Mouse (Mus musculus) embryonic facial prominence, embryonic 12.5 days (tissue): ENCODE results near the gene Papss1. TPM values are rescaled to one million over a fixed set of nuclear protein-coding genes. Genes with fewer than 3 reads are reported as not detected.

Experiments
- ATAC-seq: fragments of 200-750 bp; cut with Nextera tagmentation; 2 replicates; pipeline ENCODE4 v1.8.0; 2017; ENCODE audit not compliant: insufficient number of reproducible peaks, insufficient read depth, low FRiP score, low TSS enrichment
- H3K27ac ChIP-seq: fragments of 300-500 bp; sonication (generic); 2 replicates; pipeline ENCODE4 v1.5.1; 2016; ENCODE audit warnings: mild to moderate bottlenecking
- H3K27me3 ChIP-seq: fragments of 300-500 bp; sonication (generic); 2 replicates; pipeline ENCODE4 v1.6.1; 2016; ENCODE audit warnings: mild to moderate bottlenecking, moderate library complexity
- H3K36me3 ChIP-seq: fragments of 300-500 bp; sonication (generic); 2 replicates; pipeline ENCODE4 v1.6.1; 2016; ENCODE audit warnings: mild to moderate bottlenecking
- H3K4me1 ChIP-seq: fragments of 300-500 bp; sonication (generic); 2 replicates; pipeline ENCODE4 v1.6.1; 2016
- H3K4me2 ChIP-seq: fragments of 300-500 bp; sonication (generic); replicated peaks from 2 replicates; pipeline ENCODE4 v1.6.1; 2016; ENCODE audit warnings: mild to moderate bottlenecking, moderate library complexity
- H3K4me3 ChIP-seq: fragments of 300-500 bp; sonication (generic); 2 replicates; pipeline ENCODE4 v1.5.1; 2016; ENCODE audit warnings: mild to moderate bottlenecking
- H3K9ac ChIP-seq: fragments of 300-500 bp; sonication (generic); 2 replicates; pipeline ENCODE4 v1.6.1; 2016; ENCODE audit warnings: mild to moderate bottlenecking, moderate library complexity
- H3K9me3 ChIP-seq: fragments of 300-500 bp; sonication (generic); 2 replicates; pipeline ENCODE4 v1.6.1; 2016; ENCODE audit warnings: mild to moderate bottlenecking, moderate library complexity
- WGBS: fragments of 180-500 bp; shearing (Covaris S2); methylation state at CpG from one replicate; pipeline ENCODE4 v1.1.7; 2016; 5-methylcytosine and 5-hydroxymethylcytosine counted together
- polyA plus RNA-seq: library from polyadenylated mRNA; unstranded; fragments of >200 nt; fragmentation: Nextera tagmentation; extraction: Ambion mirVana; gene quantifications from 2 replicates; pipeline ENCODE4 v1.2.1, GENCODE M21; 2016

The Papss1 gene
- polyA plus RNA-seq, 1 experiment from 2014 or later = 124 TPM

DNA sequence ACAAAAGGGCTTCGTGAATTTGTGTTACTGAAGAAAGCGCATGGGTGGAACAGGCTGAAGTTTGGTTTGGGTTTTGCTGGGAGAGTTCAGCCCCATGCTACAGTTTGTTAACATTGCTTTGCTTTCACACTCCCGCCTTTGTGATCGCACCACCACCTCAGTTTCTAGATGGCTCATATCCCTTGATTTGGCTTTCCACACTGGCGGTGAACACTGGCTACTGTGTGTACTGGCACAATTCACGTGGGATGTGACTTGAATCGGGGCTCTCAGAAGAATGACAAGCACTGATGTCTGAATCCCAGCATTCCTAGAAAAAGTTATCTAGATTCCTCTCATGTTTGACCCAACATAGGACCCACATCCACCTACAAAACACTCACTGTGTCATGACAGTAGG, 126.0 kb downstream of the Papss1 start:
- WGBS = 87% methylated on average over 7 of the region's 7 CpGs
- H3K9me3 ChIP-seq = no peaks in the 10 kb centered on the region
- H3K27me3 ChIP-seq = no peaks in the 10 kb centered on the region
- H3K9ac ChIP-seq = no peak overlapping the region
- ATAC-seq = no peak
- no peaks in the 10 kb centered on the region; the same call in 1 of the 2 replicates for H3K4me1 ChIP-seq
- H3K27ac ChIP-seq = no peak overlapping the region
- H3K4me2 ChIP-seq = no peak overlapping the region
- H3K4me3 ChIP-seq = no peak overlapping the region
- no peaks in the 10 kb centered on the region for H3K36me3 ChIP-seq

DNA sequence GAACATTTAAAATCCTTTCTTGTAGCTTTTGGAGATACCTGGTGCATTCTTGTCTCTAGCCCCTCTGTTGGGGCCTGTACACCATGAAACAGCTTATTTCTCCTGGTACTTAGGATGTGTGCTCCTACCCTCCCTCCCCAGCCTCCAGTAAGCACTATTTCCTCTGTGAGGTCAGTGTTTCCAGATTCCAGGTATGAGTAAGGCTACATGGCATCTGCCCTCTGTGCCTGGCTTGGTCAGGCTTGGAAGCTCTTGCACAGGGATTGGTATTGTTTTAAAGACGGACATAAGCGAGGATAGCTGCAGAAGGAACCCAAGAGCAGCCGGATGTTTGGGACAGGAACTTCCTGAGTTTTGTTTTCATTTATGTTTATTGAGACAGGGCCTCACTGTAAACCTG, 126.6 kb downstream of the Papss1 start:
- 74% methylated on average over 3 of the region's 3 CpGs for WGBS
- H3K27ac ChIP-seq = no peak overlapping the region
- no peaks in the 10 kb centered on the region for H3K36me3 ChIP-seq
- no peak overlapping the region for H3K4me3 ChIP-seq
- H3K27me3 ChIP-seq = no peaks in the 10 kb centered on the region
- no peak overlapping the region for H3K4me2 ChIP-seq
- no peaks in the 10 kb centered on the region; the same call in 1 of the 2 replicates for H3K4me1 ChIP-seq
- H3K9me3 ChIP-seq = no peaks in the 10 kb centered on the region
- no peak overlapping the region for H3K9ac ChIP-seq
- ATAC-seq = no peak

Other genes with a start within 250 kb of the Papss1 start
- 1.9 and 3.2 TPM in 2 replicates for gene Sgms2, start 73.4 kb upstream of the Papss1 start, polyA plus RNA-seq